Mouse (Mus musculus) testis, adult 2 months (tissue): ENCODE results near the gene Ndufb10.
"Not testable (repeated sequence)": the region's sequence is repeated elsewhere in the genome, so short reads cannot be mapped to it uniquely, and the experiment has no call there.

ENCODE experiments used
- CTCF ChIP-seq: fragments of 200-500 bp; IDR thresholded peaks from 2 replicates; pipeline ENCODE4 v1.5.1; 2012; ENCODE audit warnings: low read depth, mild to moderate bottlenecking, inconsistent platforms, low read length, moderate library complexity; ENCODE audit not compliant: control insufficient read depth, insufficient read depth, insufficient replicate concordance
- POLR2A ChIP-seq: fragments of 200-500 bp; IDR thresholded peaks from 2 replicates; pipeline ENCODE4 v1.6.1; 2012; ENCODE audit warnings: low read depth, mild to moderate bottlenecking, inconsistent platforms, low read length, moderate library complexity; ENCODE audit not compliant: control insufficient read depth

DNA sequence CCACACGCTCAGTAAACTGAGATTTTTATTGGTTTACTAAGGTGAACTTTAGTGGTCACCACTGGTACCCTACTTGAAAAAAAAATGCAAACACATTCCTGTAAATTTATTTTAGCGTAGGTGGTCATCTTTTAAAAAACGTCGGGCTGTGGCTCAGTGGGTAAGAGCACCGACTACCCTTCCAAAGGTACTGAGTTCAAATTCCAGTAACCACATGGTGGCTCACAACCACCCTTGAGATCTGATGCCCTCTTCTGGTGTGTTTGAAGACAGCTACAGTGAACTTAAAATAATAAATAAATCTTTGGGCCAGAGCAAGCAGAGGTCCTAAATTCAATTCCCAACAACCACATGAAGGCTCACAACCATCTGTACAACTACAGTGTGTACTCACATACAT lies 5.3 kb downstream of the Ndufb10 start:
- TF ChIP-seq POLR2A, CTCF: not testable (repeated sequence)
